Mouse (Mus musculus) erythroblast, embryonic 14.5 days (primary cell): ENCODE data around the gene Ip6k1. TPM values are rescaled to one million over a fixed set of nuclear protein-coding genes. Genes with fewer than 3 reads are reported as not detected.

Experiments
- H3K27me3 ChIP-seq: 2 replicates; pipeline ENCODE4 v1.6.1; 2012; ENCODE audit warnings: inconsistent platforms; ENCODE audit not compliant: control insufficient read depth
- H3K36me3 ChIP-seq: 2 replicates; pipeline ENCODE4 v1.6.1; 2012; ENCODE audit warnings: mild to moderate bottlenecking, inconsistent platforms; ENCODE audit not compliant: control insufficient read depth
- H3K4me1 ChIP-seq: 2 replicates; pipeline ENCODE4 v1.6.1; 2012; ENCODE audit warnings: inconsistent platforms; ENCODE audit not compliant: control insufficient read depth
- H3K4me3 ChIP-seq: replicated peaks from 2 replicates; pipeline ENCODE3; 2012; ENCODE audit warnings: moderate library complexity, mild to moderate bottlenecking, inconsistent platforms
- H3K9me3 ChIP-seq: 2 replicates; pipeline ENCODE4 v1.6.1; 2012; ENCODE audit warnings: low read length, inconsistent platforms, mixed read lengths; ENCODE audit not compliant: control insufficient read depth
- GATA1 ChIP-seq: IDR thresholded peaks from 2 replicates; pipeline ENCODE4 v1.6.1; 2012; ENCODE audit warnings: low read length, inconsistent platforms, mixed read lengths
- TAL1 ChIP-seq: IDR thresholded peaks from 3 replicates; pipeline ENCODE4 v1.6.1; 2012; ENCODE audit warnings: low read length, inconsistent platforms, mixed read lengths
- polyA plus RNA-seq: library from polyadenylated mRNA; stranded (reverse); fragments of >175 nt; gene quantifications from 2 replicates; pipeline ENCODE4 v1.2.3, GENCODE M21; 2012

The Ip6k1 gene
- polyA plus RNA-seq, 1 experiment: 20.8 TPM

GRCm38 (mm10) chr9:108095949-108096712 lies 93.8 kb downstream of the Ip6k1 start:
- no peaks in the 10 kb centered on the region for H3K27me3 ChIP-seq
- peak overlapping the region; percentile 86 for H3K4me3 ChIP-seq
- no peaks in the 10 kb centered on the region for H3K9me3 ChIP-seq
- H3K4me1 ChIP-seq: peaks cover 77% of the 10 kb centered on the region
- TF ChIP-seq GATA1 (no peak), TAL1 (no peak)
- H3K36me3 ChIP-seq: peaks cover 82% of the 10 kb centered on the region

Other genes with a start within 250 kb of the Ip6k1 start
- gene Rbm5, start 231.5 kb upstream of the Ip6k1 start, polyA plus RNA-seq: 0.76 and 1.6 TPM in 2 replicates
- gene Rbm6, start 129.3 kb upstream of the Ip6k1 start, polyA plus RNA-seq: 2.5 and 2.9 TPM in 2 replicates
- gene Mon1a, start 114.3 kb upstream of the Ip6k1 start, polyA plus RNA-seq: 0.77 and 0.89 TPM in 2 replicates
- gene Mst1r, start 95.6 kb upstream of the Ip6k1 start, polyA plus RNA-seq: 0.01 and 0.02 TPM in 2 replicates
- gene Actl11, start 74.0 kb upstream of the Ip6k1 start, polyA plus RNA-seq: not detected in 2 replicates
- 0.01 TPM in 1 of 2 replicates, not detected in the other for gene Camkv, start 66.8 kb upstream of the Ip6k1 start, polyA plus RNA-seq
- gene Traip, start 52.4 kb upstream of the Ip6k1 start, polyA plus RNA-seq: 0.72 and 0.97 TPM in 2 replicates
- gene Uba7, start 27.0 kb upstream of the Ip6k1 start, polyA plus RNA-seq: 14.4 and 22.3 TPM in 2 replicates
- gene Gm20661, start 19.4 kb upstream of the Ip6k1 start, polyA plus RNA-seq: 0.06 and 0.13 TPM in 2 replicates
- gene Inka1, start 16.6 kb upstream of the Ip6k1 start, polyA plus RNA-seq: 15.9 and 16.0 TPM in 2 replicates
- gene Cdhr4, start 10.0 kb upstream of the Ip6k1 start, polyA plus RNA-seq: 0.24 and 0.25 TPM in 2 replicates
- not detected in 2 replicates for gene Gm20662, start 6.2 kb upstream of the Ip6k1 start, polyA plus RNA-seq
- 0.32 and 0.61 TPM in 2 replicates for gene Gmppb, start 46.7 kb downstream of the Ip6k1 start, polyA plus RNA-seq
- 0.01 and 0.08 TPM in 2 replicates for gene Amigo3, start 50.7 kb downstream of the Ip6k1 start, polyA plus RNA-seq
- gene Mst1, start 77.9 kb downstream of the Ip6k1 start, polyA plus RNA-seq: 2.4 and 2.6 TPM in 2 replicates
- 107 and 276 TPM in 2 replicates for gene Rnf123, start 80.8 kb downstream of the Ip6k1 start, polyA plus RNA-seq
- gene Apeh, start 92.1 kb downstream of the Ip6k1 start, polyA plus RNA-seq: 47.5 and 65.3 TPM in 2 replicates
- gene Bsn, start 187.9 kb downstream of the Ip6k1 start, polyA plus RNA-seq: 0.03 and 0.07 TPM in 2 replicates